Mouse (Mus musculus) lung, adult 2 months (tissue): ENCODE measurements around the gene Rnf26.
A peak's percentile ranks its signal among the peaks of the same experiment; 100 is the strongest.

Experiments
- CTCF ChIP-seq: fragments of 200-500 bp; IDR thresholded peaks from 2 replicates; pipeline ENCODE4 v1.5.1; 2011; ENCODE audit warnings: mild to moderate bottlenecking, low read length, control low read depth; ENCODE audit not compliant: insufficient read depth
- POLR2A ChIP-seq: fragments of 200-500 bp; IDR thresholded peaks from 2 replicates; pipeline ENCODE4 v1.6.1; 2011; ENCODE audit warnings: low read depth, mild to moderate bottlenecking, control low read depth, low read length, borderline replicate concordance; ENCODE audit errors: extremely low read depth

GRCm38 (mm10) chr9:44130034-44130433 lies 16.7 kb upstream of the Rnf26 start:
- TF ChIP-seq CTCF: no peak
- peak; percentile 64; the same call in 1 of the 2 replicates for TF ChIP-seq POLR2A
